Mouse (Mus musculus) liver, embryonic 14.5 days (tissue): Measurements from ENCODE around the gene Ctnnbip1. TPM values are rescaled to one million over a fixed set of nuclear protein-coding genes. Genes with fewer than 3 reads are reported as not detected.
A peak's percentile ranks its signal among the peaks of the same experiment; 100 is the strongest.

ENCODE experiments used
- ATAC-seq: fragments of 200-750 bp; cut with Nextera tagmentation; 2 replicates; pipeline ENCODE4 v1.8.0; 2017; ENCODE audit warnings: moderate number of reproducible peaks, mild to moderate bottlenecking, moderate library complexity; ENCODE audit not compliant: insufficient read depth
- DNase-seq, 3 experiments: peaks; one replicate each; pipeline ENCODE4 v3.0.0-alpha.2; 2012 to 2013; ENCODE audit warnings: low read depth in 3 of 3, low spot score in 3 of 3
- H3K27ac ChIP-seq: fragments of 300-500 bp; sonication (generic); 2 replicates; pipeline ENCODE4 v1.5.1; 2014; ENCODE audit warnings: moderate library complexity, mild to moderate bottlenecking, control low read depth, inconsistent platforms
- H3K27me3 ChIP-seq: fragments of 300-500 bp; sonication (generic); 2 replicates; pipeline ENCODE4 v1.6.1; 2014; ENCODE audit warnings: mild to moderate bottlenecking, low read length, moderate library complexity; ENCODE audit not compliant: control insufficient read depth, insufficient read depth
- H3K36me3 ChIP-seq: fragments of 300-500 bp; sonication (generic); replicated peaks from 2 replicates; pipeline ENCODE4 v1.6.1; 2014; ENCODE audit warnings: low read depth; ENCODE audit not compliant: control insufficient read depth, insufficient read depth
- H3K4me1 ChIP-seq, 2 experiments: fragments of 200-500 bp in 1 of 2; fragments of 300-500 bp in 1 of 2; sonication (generic) in 1 of 2; replicated peaks; 2 replicates each; pipeline ENCODE4 v1.6.1; 2012 to 2014; ENCODE audit warnings: antibody characterized with exemption in 1 of 2, inconsistent platforms in 1 of 2, low read length in 1 of 2; ENCODE audit not compliant: control insufficient read depth in 2 of 2, insufficient read depth in 2 of 2
- H3K4me2 ChIP-seq: fragments of 300-500 bp; sonication (generic); 2 replicates; pipeline ENCODE4 v1.6.1; 2014; ENCODE audit warnings: low read depth, mild to moderate bottlenecking, control low read depth, moderate library complexity
- H3K4me3 ChIP-seq, 2 experiments: fragments of 200-500 bp in 1 of 2; fragments of 300-500 bp in 1 of 2; sonication (generic) in 1 of 2; 2 replicates each; pipeline ENCODE4 v1.5.1; 2012 to 2014; ENCODE audit warnings: low read depth in 2 of 2, low read length in 2 of 2, mild to moderate bottlenecking in 2 of 2, control low read depth in 1 of 2, inconsistent platforms in 1 of 2, moderate library complexity in 1 of 2; ENCODE audit not compliant: insufficient read depth in 1 of 2
- H3K9ac ChIP-seq: fragments of 300-500 bp; sonication (generic); replicated peaks from 2 replicates; pipeline ENCODE4 v1.6.1; 2014; ENCODE audit warnings: mild to moderate bottlenecking, control low read depth, moderate library complexity
- H3K9me3 ChIP-seq: fragments of 300-500 bp; sonication (generic); 2 replicates; pipeline ENCODE4 v1.6.1; 2016; ENCODE audit warnings: low read length, mixed read lengths; ENCODE audit not compliant: control insufficient read depth
- CTCF ChIP-seq: IDR thresholded peaks from 2 replicates; pipeline ENCODE4 v1.5.1; 2016; ENCODE audit warnings: antibody characterized with exemption, low read depth, control low read depth
- EP300 ChIP-seq: IDR thresholded peaks from 2 replicates; pipeline ENCODE4 v1.6.1; 2016; ENCODE audit warnings: antibody characterized with exemption, low read depth
- WGBS: fragments of 180-500 bp; shearing (Covaris S2); extraction: QIAGEN DNeasy Blood & Tissue Kit; methylation state at CpG from one replicate; pipeline ENCODE4 v1.1.7; 2014; ENCODE audit not compliant: insufficient replicate concordance; 5-methylcytosine and 5-hydroxymethylcytosine counted together
- polyA plus RNA-seq, 2 experiments: library from polyadenylated mRNA; depleted of rRNA in 1 of 2; stranded (reverse) in 1 of 2; unstranded in 1 of 2; fragments of >200 nt; fragmentation: Nextera tagmentation in 1 of 2; extraction: Ambion mirVana in 1 of 2; gene quantifications; 2 replicates each; pipeline versions ENCODE4 v1.2.1 to v1.2.3; 2012 to 2014

Gene Ctnnbip1
- polyA plus RNA-seq, 2 experiments = 2.2 to 4.0 TPM

- ATAC-seq (no peak), DNase-seq (no peak)
- no peak overlapping the region for H3K9ac ChIP-seq
- no peak for TF ChIP-seq EP300
- peak; percentile 27; the same call in 1 of the 2 replicates for TF ChIP-seq CTCF
- peaks cover 39% of the 10 kb centered on the region for H3K27me3 ChIP-seq
- H3K36me3 ChIP-seq = no peaks in the 10 kb centered on the region
- no peak overlapping the region for H3K4me2 ChIP-seq
- H3K27ac ChIP-seq = no peak overlapping the region
- no peak overlapping the region for H3K4me3 ChIP-seq
- H3K9me3 ChIP-seq = no peaks in the 10 kb centered on the region
- no peaks in the 10 kb centered on the region for H3K4me1 ChIP-seq
- WGBS = 35% methylated on average over 1 of the region's 1 CpGs
Measured at GRCm38 (mm10) chr4:149590200-149590599, 72.2 kb downstream of the Ctnnbip1 start.

GRCm38 (mm10) chr4:149591486-149591885, 73.5 kb downstream of the Ctnnbip1 start:
- no peak overlapping the region for H3K9ac ChIP-seq
- WGBS = 59% methylated on average over 2 of the region's 2 CpGs
- no peaks in the 10 kb centered on the region for H3K4me1 ChIP-seq
- DNase-seq (no peak), ATAC-seq (no peak)
- H3K36me3 ChIP-seq = no peaks in the 10 kb centered on the region
- H3K4me3 ChIP-seq = no peak overlapping the region
- H3K27ac ChIP-seq = no peak overlapping the region
- H3K9me3 ChIP-seq = no peaks in the 10 kb centered on the region
- no peak overlapping the region for H3K4me2 ChIP-seq
- TF ChIP-seq EP300 = no peak
- TF ChIP-seq CTCF = no peak
- peaks cover 26% of the 10 kb centered on the region for H3K27me3 ChIP-seq

- Histone ChIP-seq H3K9me3 (no peaks in the 10 kb centered on the region), H3K27me3 (no peaks in the 10 kb centered on the region), H3K4me2 (no peak overlapping the region), H3K4me3 (no peak overlapping the region), H3K4me1 (no peaks in the 10 kb centered on the region), H3K27ac (no peak overlapping the region), H3K9ac (no peak overlapping the region), H3K36me3 (no peaks in the 10 kb centered on the region)
- TF ChIP-seq CTCF (no peak), EP300 (no peak)
- 64% methylated on average over 9 of the region's 9 CpGs for WGBS
- DNase-seq (no peak), ATAC-seq (no peak)
Measured at GRCm38 (mm10) chr4:149594913-149595581, 77.0 kb downstream of the Ctnnbip1 start.

GRCm38 (mm10) chr4:149597641-149598208, 79.7 kb downstream of the Ctnnbip1 start:
- no peak overlapping the region for H3K9ac ChIP-seq
- ATAC-seq (no peak), DNase-seq (no peak)
- no peak overlapping the region for H3K27ac ChIP-seq
- H3K4me2 ChIP-seq = no peak overlapping the region
- 59% methylated on average over 12 of the region's 12 CpGs for WGBS
- no peak overlapping the region for H3K4me3 ChIP-seq
- no peaks in the 10 kb centered on the region for H3K36me3 ChIP-seq
- no peaks in the 10 kb centered on the region for H3K9me3 ChIP-seq
- H3K4me1 ChIP-seq = no peaks in the 10 kb centered on the region
- H3K27me3 ChIP-seq = no peaks in the 10 kb centered on the region
- TF ChIP-seq CTCF (no peak), EP300 (no peak)

GRCm38 (mm10) chr4:149599549-149599948, 81.5 kb downstream of the Ctnnbip1 start:
- H3K4me2 ChIP-seq = no peak overlapping the region
- no peaks in the 10 kb centered on the region for H3K9me3 ChIP-seq
- H3K27me3 ChIP-seq = no peaks in the 10 kb centered on the region
- H3K36me3 ChIP-seq = no peaks in the 10 kb centered on the region
- DNase-seq (no peak), ATAC-seq (no peak)
- H3K4me3 ChIP-seq = no peak overlapping the region
- WGBS = 76% methylated on average over 6 of the region's 6 CpGs
- TF ChIP-seq CTCF (no peak), EP300 (no peak)
- H3K27ac ChIP-seq = no peak overlapping the region
- H3K9ac ChIP-seq = no peak overlapping the region
- no peaks in the 10 kb centered on the region for H3K4me1 ChIP-seq
